ENCODE assay signal across 8 mouse cellular contexts in genomic region chr11:105952911-105953386, GRCm38 (mm10). TPM values are rescaled to one million over a fixed set of nuclear protein-coding genes. Genes with fewer than 3 reads are reported as not detected.
DNase-seq lines count a peak whose midpoint lies in the region; ATAC-seq and TF ChIP-seq lines count a peak whose summit lies in the region.

Gene Cyb561 (minus strand): TSS chr11:105953336.

- no peak for DNase-seq in layer of hippocampus, adult 2 months (ENCODE audit: low spot score in 2 of 2)
- DNase-seq in layer of hippocampus, adult 9-11 months = no peak
- DNase-seq in adrenal gland, postnatal 25 days = no peak
- DNase-seq in hindbrain, postnatal 0 days (ENCODE audit: low spot score) = no peak
- no peak for DNase-seq in ovary, postnatal 36 days (ENCODE audit: low spot score)
- DNase-seq in testis, postnatal 10 days (ENCODE audit: low spot score) = no peak

- H3K27ac ChIP-seq in layer of hippocampus, adult 2 months = no peak within 1 kb of the TSS
- no peak within 1 kb of the TSS for H3K27ac ChIP-seq in hindbrain, postnatal 0 days

- H3ac ChIP-seq in myocyte (ENCODE audit: control insufficient read depth, insufficient read length) = no peak within 1 kb of the TSS

- no peaks in the 10 kb centered on the region for H3K79me2 ChIP-seq in myocyte (ENCODE audit: control insufficient read depth, insufficient read depth)

- TF ChIP-seq CTCF in layer of hippocampus, adult 2 months (conservative IDR thresholded peaks at IDR 0.05) = no peak
- TF ChIP-seq CTCF in hindbrain, postnatal 0 days (IDR thresholded peaks at IDR 0.05; ENCODE audit: low read depth) = no peak

- WGBS in hindbrain, postnatal 0 days = 84% methylated on average over 12 of the region's 12 CpGs

- no peaks in the 10 kb centered on the region for H3K36me3 ChIP-seq in hindbrain, postnatal 0 days (ENCODE audit: insufficient read depth, low read length)
- H3K36me3 ChIP-seq in myocyte (ENCODE audit: control insufficient read depth, insufficient read depth) = no peaks in the 10 kb centered on the region

- no peaks in the 10 kb centered on the region for H3K4me1 ChIP-seq in hindbrain, postnatal 0 days (ENCODE audit: insufficient read depth, low read length)

- H3K27me3 ChIP-seq in hindbrain, postnatal 0 days (ENCODE audit: insufficient read depth, low read length) = no peaks in the 10 kb centered on the region
- no peaks in the 10 kb centered on the region for H3K27me3 ChIP-seq in myocyte (ENCODE audit: control insufficient read depth, insufficient read depth, insufficient read length)

- H3K9me3 ChIP-seq in hindbrain, postnatal 0 days (ENCODE audit: low read length) = no peaks in the 10 kb centered on the region

- no peak within 1 kb of the TSS for H3K4me3 ChIP-seq in layer of hippocampus, adult 2 months
- no peak within 1 kb of the TSS for H3K4me3 ChIP-seq in hindbrain, postnatal 0 days (ENCODE audit: low read length)
- no peak within 1 kb of the TSS for H3K4me3 ChIP-seq in myocyte

- no peak within 1 kb of the TSS for H3K9ac ChIP-seq in hindbrain, postnatal 0 days (replicated peaks; ENCODE audit: low read length)

- TF ChIP-seq POLR2A in myocyte (IDR thresholded peaks at IDR 0.05; ENCODE audit: insufficient read length, low read depth) = no peak

- ATAC-seq in hindbrain, postnatal 0 days = no peak
- no peak for ATAC-seq in erythroid progenitor cell, adult 5-6 weeks (replicated peaks; ENCODE audit: low FRiP score, poor library complexity, severe bottlenecking)

- H3K4me2 ChIP-seq in hindbrain, postnatal 0 days (ENCODE audit: low read depth, low read length) = no peak within 1 kb of the TSS
- H3K4me2 ChIP-seq in myocyte (ENCODE audit: low read depth) = peak within 1 kb of the TSS; percentile 71

TF ChIP-seq in myocyte, 11 proteins besides CTCF, POLR2A, EP300 and RAD21:
- no peak for TF ChIP-seq USF1 (IDR thresholded peaks at IDR 0.05; ENCODE audit: low read depth)
- TF ChIP-seq SRF (IDR thresholded peaks at IDR 0.05; ENCODE audit: control insufficient read depth, insufficient read length, low read depth) = no peak

RNA-seq across cellular contexts. Expression of gene Cyb561, which starts in this region (rescaled TPM):
- 10 to 100 TPM; 47.3 to 49.6 TPM for total RNA-seq in layer of hippocampus, adult 2 months (2021)
- 124 and 195 TPM in 2 replicates for total RNA-seq in adrenal gland, postnatal 25 days (2021)
- 45.9 and 52.9 TPM in 2 replicates for total RNA-seq in hindbrain, postnatal 0 days (2014; rRNA removed)
- polyA plus RNA-seq in hindbrain, postnatal 0 days (2015; fragmentation: Nextera tagmentation; extraction: Ambion mirVana) = 55.9 and 57.8 TPM in 2 replicates
- 1.5 TPM for polyA plus RNA-seq in myocyte (2012; fragmentation: generic; extraction: Trizol)
- total RNA-seq in erythroid progenitor cell, adult 5-6 weeks (2015; ENCODE audit: low replicate concordance) = 3.4 TPM in 1 of 2 replicates, not detected in the other
- total RNA-seq in erythroid progenitor cell, adult 5-6 weeks (2017; ENCODE audit: low replicate concordance) = 1.5 TPM in 1 of 2 replicates, not detected in the other

Comparison
In these comparisons a context has a peak if more than half of its experiments do, and no peak if none do; other contexts are left out.
1. RNA of gene Cyb561 (total RNA-seq): 124 to 195 TPM in adrenal gland, postnatal 25 days, 45.9 to 52.9 TPM in hindbrain, postnatal 0 days and 47.3 to 49.6 TPM in layer of hippocampus, adult 2 months; 1.5 to 3.4 TPM in erythroid progenitor cell, adult 5-6 weeks; every median in the first group is over 10 times any median in the second.
2. RNA of gene Cyb561 (polyA plus RNA-seq): 55.9 to 57.8 TPM in hindbrain, postnatal 0 days; 1.5 TPM in myocyte (single experiment); every median in the first group is over 10 times any median in the second.